Mouse (Mus musculus) c-Kit-negative CD71-positive TER-119-positive erythroid progenitor cells, embryonic 14.5 days (primary cell): ENCODE data around the gene Gm11037.
"Not testable (repeated sequence)": the region's sequence is repeated elsewhere in the genome, so short reads cannot be mapped to it uniquely, and the experiment has no call there.

ENCODE experiments used
- DNase-seq: peaks from one replicate; pipeline ENCODE4 v3.0.0-alpha.2; 2013; ENCODE audit warnings: low read depth, low spot score

The Gm11037 gene

GRCm38 (mm10) chr2:131132930-131133547 lies at the start of gene Gm11037:
Gene Gm11037 (plus strand): TSS chr2:131133497.
- DNase-seq, result no peak

- no peak for DNase-seq
Measured at GRCm38 (mm10) chr2:131084206-131084605, 49.1 kb upstream of the Gm11037 start.

- no peak for DNase-seq
Measured at GRCm38 (mm10) chr2:131086667-131087390, 46.5 kb upstream of the Gm11037 start, which contains the start of gene Siglec1. Gene Siglec1 (minus strand): TSS chr2:131086765.

- DNase-seq, result no peak
Measured at GRCm38 (mm10) chr2:131088581-131088980, 44.7 kb upstream of the Gm11037 start.

- no peak for DNase-seq
Measured at GRCm38 (mm10) chr2:131089634-131090033, 43.7 kb upstream of the Gm11037 start.

GRCm38 (mm10) chr2:131090852-131091251 lies 42.4 kb upstream of the Gm11037 start:
- no peak for DNase-seq

GRCm38 (mm10) chr2:131093577-131093976 lies 39.7 kb upstream of the Gm11037 start:
- no peak for DNase-seq

GRCm38 (mm10) chr2:131094823-131095222 lies 38.5 kb upstream of the Gm11037 start:
- DNase-seq, result peak; percentile 78

GRCm38 (mm10) chr2:131096101-131096795 lies 37.0 kb upstream of the Gm11037 start:
- DNase-seq, result peak; percentile 69

- no peak for DNase-seq
Measured at GRCm38 (mm10) chr2:131097087-131097486, 36.2 kb upstream of the Gm11037 start.

GRCm38 (mm10) chr2:131101530-131101929 lies 31.8 kb upstream of the Gm11037 start:
- DNase-seq, result no peak

GRCm38 (mm10) chr2:131104021-131104420 lies 29.3 kb upstream of the Gm11037 start:
- DNase-seq, result no peak

- not testable (repeated sequence) for DNase-seq
Measured at GRCm38 (mm10) chr2:131105061-131105460, 28.2 kb upstream of the Gm11037 start.

- no peak for DNase-seq
Measured at GRCm38 (mm10) chr2:131105989-131106388, 27.3 kb upstream of the Gm11037 start.

- DNase-seq, result no peak
Measured at GRCm38 (mm10) chr2:131118968-131119574, 14.2 kb upstream of the Gm11037 start.

GRCm38 (mm10) chr2:131124166-131124565 lies 9.1 kb upstream of the Gm11037 start:
- DNase-seq, result no peak

- DNase-seq, result no peak
Measured at GRCm38 (mm10) chr2:131125157-131125963, 7.9 kb upstream of the Gm11037 start.

GRCm38 (mm10) chr2:131125964-131126815 lies 7.1 kb upstream of the Gm11037 start:
- DNase-seq, result no peak

- no peak for DNase-seq
Measured at GRCm38 (mm10) chr2:131127161-131127730, 6.1 kb upstream of the Gm11037 start, which contains the start of gene Hspa12b. Gene Hspa12b (plus strand): TSS chr2:131127280.

- DNase-seq, result no peak
Measured at GRCm38 (mm10) chr2:131128211-131128610, 5.1 kb upstream of the Gm11037 start.
